Mouse (Mus musculus): Measurements from ENCODE around the gene Amd2.

Amd2 gene

GRCm38 (mm10) chr10:35711792-35712191 lies at the start of gene Amd2:
Amd2 (minus strand) TSS chr10:35711892.
- no peak for DNase-seq (ENCODE audit: low spot score in 2 of 2)

DNA sequence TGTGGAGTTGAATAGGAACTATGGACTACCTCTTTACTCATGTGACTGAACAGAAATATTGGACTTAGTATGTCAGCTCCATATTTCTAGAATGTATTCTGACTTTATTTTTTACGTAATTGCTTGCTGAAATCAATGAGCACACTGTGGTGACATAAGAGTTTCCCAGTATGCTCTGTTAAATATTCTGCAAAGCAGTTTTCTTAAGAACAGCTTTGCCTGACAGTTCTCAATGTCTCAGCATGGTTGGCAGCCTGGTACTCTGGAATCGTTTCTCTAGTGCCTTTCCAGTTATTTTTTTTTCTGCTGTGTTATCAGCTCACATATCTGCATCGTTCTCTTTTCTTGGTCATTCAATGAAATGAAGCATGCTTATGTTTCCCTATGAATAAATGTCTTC lies 49.6 kb upstream of the Amd2 start:
- DNase-seq (ENCODE audit: low spot score in 2 of 2), result no peak

- no peak for DNase-seq (ENCODE audit: low spot score in 2 of 2)
These were observed 25.9 kb upstream of the Amd2 start for GRCm38 (mm10) chr10:35737639-35738038.

GRCm38 (mm10) chr10:35714266-35714665 lies 2.6 kb upstream of the Amd2 start:
- DNase-seq (ENCODE audit: low spot score in 2 of 2), result no peak
